Mouse (Mus musculus): Measurements from ENCODE around the gene Aph1b. TPM values are rescaled to one million over a fixed set of nuclear protein-coding genes. Genes with fewer than 3 reads are reported as not detected.

The Aph1b gene
- polyA plus RNA-seq, 1 experiment from 2014 or later: 3.2 TPM

Other genes with a start within 250 kb of the Aph1b start
- 32.8 and 33.1 TPM in 2 replicates for gene Usp3, start 202.3 kb downstream of the Aph1b start, polyA plus RNA-seq (2014; fragmentation: Nextera tagmentation; extraction: Ambion mirVana)
- gene Car12, start 81.8 kb downstream of the Aph1b start, polyA plus RNA-seq (2014; fragmentation: Nextera tagmentation; extraction: Ambion mirVana): 0.21 and 0.44 TPM in 2 replicates
- not detected in 2 replicates for gene Gm10647, start 1.5 kb upstream of the Aph1b start, polyA plus RNA-seq (2014; fragmentation: Nextera tagmentation; extraction: Ambion mirVana)
- 1.6 and 2.0 TPM in 2 replicates for gene Aph1c, start 39.2 kb upstream of the Aph1b start, polyA plus RNA-seq (2014; fragmentation: Nextera tagmentation; extraction: Ambion mirVana)
- 43.1 and 44.3 TPM in 2 replicates for gene Rab8b, start 124.2 kb upstream of the Aph1b start, polyA plus RNA-seq (2014; fragmentation: Nextera tagmentation; extraction: Ambion mirVana)
- gene Rps27l, start 150.6 kb upstream of the Aph1b start, polyA plus RNA-seq (2014; fragmentation: Nextera tagmentation; extraction: Ambion mirVana): 1,011 and 1,028 TPM in 2 replicates
- 11.6 and 12.7 TPM in 2 replicates for gene Lactb, start 180.0 kb upstream of the Aph1b start, polyA plus RNA-seq (2014; fragmentation: Nextera tagmentation; extraction: Ambion mirVana)